Mouse (Mus musculus): ENCODE measurements at regions not wholly inside any gene's neighbourhood (a gene's known extent, or its start where the extent isn't known, plus 50 kb on each side); places are given as distances from the start of the nearest gene placed in this dataset.

DNA sequence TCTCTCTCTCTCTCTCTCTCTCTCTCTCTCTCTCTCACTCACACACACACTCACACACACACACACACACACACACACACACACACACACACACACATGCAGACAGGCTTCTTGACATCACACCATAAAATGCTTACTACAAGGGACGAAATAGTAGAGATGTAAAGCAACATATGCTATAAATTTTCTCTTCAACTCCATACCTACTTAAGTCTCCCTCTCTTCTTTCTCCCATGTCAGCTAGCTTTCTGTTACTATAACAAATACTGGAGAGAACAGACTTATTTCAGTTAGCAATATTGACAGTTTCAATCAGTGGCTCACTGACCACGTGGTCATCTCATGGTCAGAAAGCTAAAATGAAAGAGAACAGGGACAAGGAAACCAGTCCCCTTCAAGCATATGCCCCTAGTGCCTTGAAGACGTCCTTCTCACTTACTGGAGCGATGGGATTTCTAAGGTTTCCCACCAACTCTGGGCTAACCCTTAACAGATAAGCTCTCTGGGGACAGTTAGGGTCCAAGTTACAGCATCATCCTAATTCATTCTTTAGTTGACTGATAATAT lies 199.7 kb upstream of the Tet2 start:
- Histone ChIP-seq H3K4me1 (replicated peaks) (no peaks in the 10 kb centered on the region), H3K4me3 (no peak overlapping the region)

DNA sequence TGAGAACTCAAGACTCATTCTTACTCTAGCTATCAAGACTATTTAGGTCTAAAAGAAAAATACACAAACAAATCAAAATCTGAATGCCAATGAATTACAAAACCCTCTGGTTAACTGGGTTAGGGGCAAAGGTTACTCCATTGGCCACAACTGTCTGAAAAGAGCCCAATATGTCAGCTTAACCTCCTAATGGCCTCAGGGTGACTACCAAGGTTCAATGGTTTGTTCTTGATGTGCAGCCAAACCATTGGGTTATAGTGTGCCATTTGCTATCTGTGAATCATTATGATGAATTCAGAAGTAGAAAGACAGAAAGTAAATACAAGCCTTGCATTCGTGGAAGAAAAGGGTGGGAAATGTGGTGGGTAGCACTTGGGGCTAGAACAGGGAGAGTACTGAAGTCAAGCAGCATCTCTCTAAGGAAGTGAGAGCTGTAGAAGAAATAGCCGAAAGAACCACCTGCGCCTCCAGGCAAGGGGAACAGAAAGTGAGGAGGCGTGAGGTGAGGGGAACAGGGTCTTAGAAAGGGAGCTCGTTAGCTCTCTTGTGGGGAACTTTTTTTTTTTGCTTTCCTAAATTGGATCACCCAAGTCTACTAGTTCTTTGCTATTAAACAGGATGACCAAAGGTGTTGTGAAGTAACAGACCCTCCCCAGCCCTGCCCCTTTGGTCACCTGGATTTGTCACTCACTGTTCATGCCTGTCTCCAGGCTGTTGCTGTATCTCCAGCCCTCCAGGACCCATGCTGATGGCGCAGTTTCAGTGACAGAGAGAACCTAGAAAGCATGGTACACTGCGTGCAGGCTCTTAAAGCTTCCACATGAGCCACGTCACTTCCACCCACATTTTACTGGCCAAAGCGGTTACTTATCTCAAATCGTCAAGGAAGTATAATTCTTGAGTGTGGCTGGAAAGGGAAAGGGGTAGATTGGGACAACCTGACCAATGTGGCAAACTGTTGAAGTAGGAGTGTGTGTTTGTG lies 204.1 kb upstream of the Tet2 start:
- Histone ChIP-seq H3K4me1 (replicated peaks) (peaks cover under 1% of the 10 kb centered on the region; the same call in 1 of the 2 replicates), H3K27me3 (ENCODE audit: insufficient read depth, poor library complexity, severe bottlenecking) (no peaks in the 10 kb centered on the region), H3K4me3 (no peak overlapping the region), H3K9me3 (no peaks in the 10 kb centered on the region), H3K36me3 (no peaks in the 10 kb centered on the region), H3K27ac (no peak overlapping the region)
- no peak for DNase-seq (ENCODE audit: low spot score)
- WGBS = 91% methylated on average over 10 of the region's 10 CpGs

More for the DNA sequence above, 199.7 kb upstream of the Tet2 start:
- Histone ChIP-seq H3K9me3 (no peaks in the 10 kb centered on the region), H3K27me3 (ENCODE audit: insufficient read depth, poor library complexity, severe bottlenecking) (no peaks in the 10 kb centered on the region), H3K27ac (no peak overlapping the region), H3K36me3 (no peaks in the 10 kb centered on the region)
- no peak for DNase-seq (ENCODE audit: low spot score)
- 79% methylated on average over 4 of the region's 4 CpGs for WGBS

DNA sequence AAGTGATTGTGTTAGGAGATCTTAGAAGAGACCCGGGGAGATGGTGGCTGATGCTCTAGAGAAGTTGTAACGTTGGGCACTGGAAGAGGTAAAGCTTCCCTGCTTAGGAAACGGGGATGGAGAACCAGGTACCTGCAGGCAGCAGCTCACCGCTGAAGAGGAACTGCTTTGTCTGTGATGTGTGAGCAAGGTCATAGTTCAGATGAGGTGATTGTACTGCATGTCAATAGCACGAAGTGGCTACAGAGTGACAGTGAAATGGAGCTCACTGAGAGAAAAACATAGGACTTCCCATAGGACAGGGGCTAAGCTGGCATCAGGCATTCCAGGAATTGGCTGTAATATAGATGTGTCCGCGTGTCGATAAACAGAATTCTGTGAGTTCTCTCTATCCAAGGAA lies 205.1 kb upstream of the Tet2 start:
- Histone ChIP-seq H3K27me3 (ENCODE audit: insufficient read depth, poor library complexity, severe bottlenecking) (no peaks in the 10 kb centered on the region), H3K36me3 (no peaks in the 10 kb centered on the region), H3K4me1 (replicated peaks) (peaks cover 11% of the 10 kb centered on the region), H3K27ac (no peak overlapping the region), H3K4me3 (no peak overlapping the region), H3K9me3 (no peaks in the 10 kb centered on the region)
- no peak for DNase-seq (ENCODE audit: low spot score)
- WGBS = 73% methylated on average over 8 of the region's 8 CpGs

DNA sequence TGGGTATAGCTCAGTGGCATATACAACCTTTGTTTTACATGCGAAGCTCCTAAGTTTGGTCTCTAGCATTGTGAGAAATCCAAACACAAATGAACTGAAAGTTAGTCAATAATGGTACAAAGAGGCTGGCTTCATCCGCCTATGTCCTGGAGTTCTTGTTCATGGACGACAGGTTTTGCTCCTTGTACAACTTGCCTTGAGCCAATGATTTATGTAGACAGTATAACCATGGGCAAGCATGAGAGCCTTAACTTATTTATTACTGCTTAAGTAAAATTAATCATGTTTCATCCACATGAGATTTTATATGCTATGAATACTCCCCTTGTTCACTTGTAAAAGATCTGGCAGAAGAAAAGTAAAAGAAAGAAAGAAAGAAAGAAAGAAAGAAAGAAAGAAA lies 205.7 kb upstream of the Tet2 start:
- Histone ChIP-seq H3K9me3 (no peaks in the 10 kb centered on the region), H3K4me3 (no peak overlapping the region), H3K36me3 (no peaks in the 10 kb centered on the region), H3K27me3 (ENCODE audit: insufficient read depth, poor library complexity, severe bottlenecking) (no peaks in the 10 kb centered on the region), H3K27ac (no peak overlapping the region), H3K4me1 (replicated peaks) (peaks cover 12% of the 10 kb centered on the region)
- no peak for DNase-seq (ENCODE audit: low spot score)
- WGBS = 89% methylated on average over 3 of the region's 3 CpGs

DNA sequence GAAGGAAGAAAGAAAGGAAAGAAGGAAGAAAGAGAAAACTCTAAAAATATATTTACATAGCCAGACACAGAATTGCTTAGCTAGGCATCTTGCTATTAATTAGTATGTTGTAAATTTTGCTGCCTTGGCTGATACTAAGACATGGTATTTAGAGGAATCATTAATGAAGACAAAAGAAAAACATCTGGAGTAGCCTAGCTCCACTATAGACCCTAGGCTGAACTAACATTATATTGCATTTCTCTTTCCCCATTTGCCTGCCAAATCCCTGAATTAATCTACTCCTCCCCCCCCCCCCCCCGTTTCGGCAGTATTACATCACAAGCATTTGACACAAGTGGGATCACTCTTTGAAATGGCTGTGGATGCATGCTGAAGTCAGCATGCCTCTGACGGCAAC lies 206.1 kb upstream of the Tet2 start:
- no peak for DNase-seq (ENCODE audit: low spot score)
- no peaks in the 10 kb centered on the region for H3K36me3 ChIP-seq
- H3K27me3 ChIP-seq (ENCODE audit: insufficient read depth, poor library complexity, severe bottlenecking) = no peaks in the 10 kb centered on the region
- 58% methylated on average over 3 of the region's 3 CpGs for WGBS
- H3K9me3 ChIP-seq = no peaks in the 10 kb centered on the region
- H3K27ac ChIP-seq = no peak overlapping the region
- H3K4me3 ChIP-seq = no peak overlapping the region
- H3K4me1 ChIP-seq (replicated peaks) = peaks cover 12% of the 10 kb centered on the region

DNA sequence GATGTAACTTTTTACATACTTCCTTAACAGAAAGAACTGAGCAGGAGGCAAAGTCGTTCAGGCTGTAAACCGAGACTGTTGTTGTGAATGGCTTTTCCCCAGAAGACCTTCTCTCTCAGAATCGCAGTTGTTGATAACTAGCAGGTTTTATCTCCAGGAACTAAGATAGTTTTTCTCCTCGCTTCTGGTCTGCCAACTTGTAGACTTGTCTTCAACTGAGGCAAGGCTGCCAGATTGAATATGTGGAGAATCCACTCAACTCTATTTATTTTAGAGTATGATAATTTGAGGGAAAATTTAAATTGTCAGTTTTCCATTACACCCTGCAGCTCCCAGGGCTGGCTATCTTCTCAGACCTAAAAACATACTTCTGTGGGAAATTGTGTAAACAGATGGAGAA lies 206.6 kb upstream of the Tet2 start:
- Histone ChIP-seq H3K4me1 (replicated peaks) (peaks cover 12% of the 10 kb centered on the region), H3K27me3 (ENCODE audit: insufficient read depth, poor library complexity, severe bottlenecking) (no peaks in the 10 kb centered on the region), H3K36me3 (no peaks in the 10 kb centered on the region), H3K9me3 (no peaks in the 10 kb centered on the region), H3K4me3 (no peak overlapping the region), H3K27ac (no peak overlapping the region)
- WGBS = 66% methylated on average over 4 of the region's 4 CpGs
- DNase-seq (ENCODE audit: low spot score) = no peak

DNA sequence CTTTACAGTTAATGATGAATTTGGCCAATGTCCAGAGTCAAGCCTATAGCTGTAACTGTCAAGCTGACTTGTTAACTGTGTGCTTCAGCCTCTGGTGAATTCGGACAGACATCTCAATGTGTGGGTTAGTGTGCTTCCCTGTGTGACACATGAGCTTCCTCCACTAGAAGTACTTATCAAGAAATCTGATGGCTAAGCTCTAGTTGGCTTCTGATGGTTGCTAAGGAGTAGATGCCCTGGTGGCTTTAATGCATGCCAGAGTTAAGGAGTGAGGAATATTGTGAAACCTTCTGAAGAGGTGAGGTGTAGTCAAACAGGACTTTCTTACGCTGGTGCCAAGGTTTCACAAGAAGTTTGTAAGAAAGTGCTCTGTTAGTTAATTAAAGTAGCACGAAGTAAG lies 208.1 kb upstream of the Tet2 start:
- DNase-seq (ENCODE audit: low spot score) = no peak
- 93% methylated on average over 3 of the region's 3 CpGs for WGBS
- H3K4me3 ChIP-seq = no peak overlapping the region
- H3K36me3 ChIP-seq = no peaks in the 10 kb centered on the region
- no peaks in the 10 kb centered on the region for H3K27me3 ChIP-seq (ENCODE audit: insufficient read depth, poor library complexity, severe bottlenecking)
- no peaks in the 10 kb centered on the region for H3K9me3 ChIP-seq
- no peak overlapping the region for H3K27ac ChIP-seq
- peaks cover 14% of the 10 kb centered on the region for H3K4me1 ChIP-seq (replicated peaks)

DNA sequence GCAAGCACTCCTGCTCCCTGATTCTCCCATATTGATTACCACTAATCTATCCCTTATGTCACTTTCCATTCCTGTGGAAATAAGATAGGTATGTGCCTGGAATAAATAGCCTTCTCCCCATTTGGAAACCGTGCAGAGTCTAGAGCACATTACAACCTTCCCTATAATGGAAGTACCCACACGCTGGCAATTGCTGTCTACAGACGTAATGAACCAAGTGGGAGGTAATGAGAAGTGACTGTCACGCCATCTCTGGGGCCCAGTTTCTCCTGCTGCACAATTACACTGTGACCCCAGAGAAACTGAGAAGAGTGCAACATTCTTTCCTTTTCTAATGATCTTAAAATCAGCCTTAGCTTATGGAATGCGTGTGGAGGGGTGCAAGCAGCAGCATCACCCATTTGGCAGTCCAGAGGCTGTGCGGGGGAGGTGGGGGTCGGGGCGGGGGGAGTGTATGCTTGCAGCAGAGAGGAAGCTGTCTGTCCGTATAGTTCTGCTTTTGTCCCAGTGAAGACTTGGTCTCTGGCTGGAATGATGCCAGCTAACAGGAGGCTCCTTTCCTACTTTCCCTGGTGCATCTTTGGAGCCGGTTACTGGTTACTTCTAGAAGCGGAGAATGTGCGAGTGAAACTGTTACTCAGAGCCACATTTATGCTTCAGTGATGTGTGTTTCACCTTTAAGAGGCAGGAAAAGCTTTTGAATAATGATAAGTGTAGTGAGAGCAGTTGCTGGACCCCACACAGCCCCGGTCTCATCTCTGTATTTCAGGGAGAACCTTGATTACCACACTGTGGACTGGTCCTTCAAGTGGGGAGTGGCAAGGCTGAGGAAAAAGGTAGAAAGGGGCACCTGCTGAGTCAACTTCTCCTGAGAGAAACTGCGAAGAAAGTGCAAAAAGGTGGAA lies 209.3 kb upstream of the Tet2 start:
- Histone ChIP-seq H3K4me3 (no peak overlapping the region), H3K9me3 (no peaks in the 10 kb centered on the region), H3K27me3 (ENCODE audit: insufficient read depth, poor library complexity, severe bottlenecking) (no peaks in the 10 kb centered on the region), H3K36me3 (no peaks in the 10 kb centered on the region), H3K4me1 (replicated peaks) (peaks cover 20% of the 10 kb centered on the region), H3K27ac (peak overlapping the region; percentile 46)
- 34% methylated on average over 14 of the region's 14 CpGs for WGBS
- no peak for DNase-seq (ENCODE audit: low spot score)

DNA sequence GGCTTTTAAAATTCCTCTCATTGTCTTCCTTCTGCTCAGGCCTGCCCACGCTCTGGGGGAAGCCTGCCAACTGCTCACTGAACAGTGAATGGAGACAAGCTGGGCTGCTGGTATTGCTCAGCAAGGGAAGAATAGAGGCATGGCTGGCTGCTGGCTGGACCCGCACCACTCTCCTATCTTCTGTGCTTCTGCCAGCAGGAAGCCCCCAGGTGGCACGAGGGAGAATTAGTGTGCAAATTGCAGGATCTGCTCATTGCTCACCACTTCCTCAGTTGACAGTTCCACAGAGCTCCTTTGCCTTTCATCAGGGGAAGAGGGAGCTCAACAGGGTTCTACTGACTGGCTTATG lies 209.9 kb upstream of the Tet2 start:
- peak; percentile 20 for DNase-seq (ENCODE audit: low spot score)
- Histone ChIP-seq H3K36me3 (no peaks in the 10 kb centered on the region), H3K9me3 (no peaks in the 10 kb centered on the region), H3K4me1 (replicated peaks) (peaks cover 20% of the 10 kb centered on the region), H3K4me3 (no peak overlapping the region), H3K27ac (peak overlapping the region; percentile 46), H3K27me3 (ENCODE audit: insufficient read depth, poor library complexity, severe bottlenecking) (no peaks in the 10 kb centered on the region)
- 6% methylated on average over 3 of the region's 3 CpGs for WGBS

DNA sequence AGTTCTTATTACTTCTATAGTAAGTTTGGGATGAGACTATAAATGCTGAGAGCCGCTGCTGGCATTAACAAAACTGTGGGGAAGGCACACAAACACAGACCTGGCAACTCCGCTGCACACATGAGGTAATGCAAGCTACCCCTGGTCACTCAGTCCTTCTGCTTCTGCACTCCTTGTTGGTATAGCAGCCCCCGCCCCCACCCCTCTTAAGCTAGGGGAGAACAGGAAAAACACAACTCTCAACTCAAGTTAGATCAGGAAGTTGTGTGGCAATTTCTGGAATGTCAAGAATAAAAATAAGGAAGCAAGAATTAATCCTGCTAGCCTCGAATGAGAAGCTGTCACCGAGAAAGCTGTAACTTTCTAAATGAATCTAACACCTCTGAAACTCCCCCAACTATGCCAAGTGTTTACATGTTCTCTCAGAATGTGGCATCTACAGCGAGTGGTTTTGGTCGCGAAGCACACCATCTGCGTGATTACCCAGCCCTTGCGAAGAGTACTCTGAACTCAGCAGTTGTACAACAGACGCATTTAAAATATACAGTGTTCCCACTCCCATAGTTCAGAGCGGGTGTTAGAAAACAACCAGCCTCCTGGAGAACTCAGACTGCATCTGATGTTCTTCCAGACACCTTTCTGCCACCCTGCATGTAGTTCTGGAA lies 212.9 kb upstream of the Tet2 start:
- H3K36me3 ChIP-seq = no peaks in the 10 kb centered on the region
- H3K9me3 ChIP-seq = no peaks in the 10 kb centered on the region
- no peak for DNase-seq (ENCODE audit: low spot score)
- no peaks in the 10 kb centered on the region for H3K27me3 ChIP-seq (ENCODE audit: insufficient read depth, poor library complexity, severe bottlenecking)
- H3K4me3 ChIP-seq = no peak overlapping the region
- WGBS = 77% methylated on average over 12 of the region's 12 CpGs
- peaks cover 20% of the 10 kb centered on the region for H3K4me1 ChIP-seq (replicated peaks)
- no peak overlapping the region for H3K27ac ChIP-seq

DNA sequence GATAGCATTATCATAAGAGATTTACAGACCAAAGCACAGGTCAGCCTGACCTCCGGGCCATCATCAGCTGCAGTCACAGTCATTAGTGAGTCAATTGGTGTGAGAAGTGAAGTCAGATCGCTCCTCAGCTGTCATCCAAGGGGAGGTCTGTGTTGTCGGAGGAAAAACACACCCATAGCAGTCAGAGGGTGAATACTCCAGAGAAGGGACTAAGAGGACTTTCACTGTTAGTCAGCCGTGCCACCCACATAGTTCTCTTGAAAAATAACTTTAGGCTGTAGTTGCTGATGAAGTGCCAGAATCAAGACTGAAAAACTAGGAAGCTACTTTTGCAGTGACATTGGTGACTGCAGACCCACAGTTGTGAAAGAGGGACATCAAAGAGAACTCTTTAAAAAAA lies 213.5 kb upstream of the Tet2 start:
- Histone ChIP-seq H3K4me3 (no peak overlapping the region), H3K36me3 (no peaks in the 10 kb centered on the region), H3K4me1 (replicated peaks) (peaks cover 20% of the 10 kb centered on the region), H3K27ac (no peak overlapping the region), H3K27me3 (ENCODE audit: insufficient read depth, poor library complexity, severe bottlenecking) (no peaks in the 10 kb centered on the region), H3K9me3 (no peaks in the 10 kb centered on the region)
- no peak for DNase-seq (ENCODE audit: low spot score)
- WGBS = 24% methylated on average over 4 of the region's 4 CpGs

DNA sequence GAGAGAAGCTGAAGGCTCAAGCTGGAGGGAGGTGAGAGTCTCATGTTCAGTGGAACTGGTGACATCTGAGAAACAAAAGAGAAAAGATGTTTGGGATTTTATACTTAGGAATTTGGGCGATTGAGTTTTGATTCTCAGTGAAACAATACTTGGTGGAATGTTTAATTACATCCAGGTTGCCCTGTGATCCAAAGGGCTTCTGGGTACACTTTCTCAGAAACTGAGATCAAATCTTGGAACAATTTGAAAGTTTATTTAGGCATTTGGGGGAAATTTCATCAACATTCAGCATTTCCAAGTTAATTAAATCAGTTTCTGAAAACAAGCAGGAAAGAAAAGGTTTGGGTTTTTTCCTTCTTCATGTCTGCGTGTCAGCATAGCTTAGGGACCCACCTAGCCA lies 214.7 kb upstream of the Tet2 start:
- Histone ChIP-seq H3K27me3 (ENCODE audit: insufficient read depth, poor library complexity, severe bottlenecking) (no peaks in the 10 kb centered on the region), H3K9me3 (no peaks in the 10 kb centered on the region), H3K27ac (no peak overlapping the region), H3K4me1 (replicated peaks) (peaks cover 14% of the 10 kb centered on the region), H3K36me3 (no peaks in the 10 kb centered on the region), H3K4me3 (no peak overlapping the region)
- 74% methylated on average over 2 of the region's 2 CpGs for WGBS
- no peak for DNase-seq (ENCODE audit: low spot score)

Data from hindbrain, embryonic 10.5 days (tissue).